Comparison of ENCODE assay signal across 9 mouse cellular contexts in the genomic region with DNA sequence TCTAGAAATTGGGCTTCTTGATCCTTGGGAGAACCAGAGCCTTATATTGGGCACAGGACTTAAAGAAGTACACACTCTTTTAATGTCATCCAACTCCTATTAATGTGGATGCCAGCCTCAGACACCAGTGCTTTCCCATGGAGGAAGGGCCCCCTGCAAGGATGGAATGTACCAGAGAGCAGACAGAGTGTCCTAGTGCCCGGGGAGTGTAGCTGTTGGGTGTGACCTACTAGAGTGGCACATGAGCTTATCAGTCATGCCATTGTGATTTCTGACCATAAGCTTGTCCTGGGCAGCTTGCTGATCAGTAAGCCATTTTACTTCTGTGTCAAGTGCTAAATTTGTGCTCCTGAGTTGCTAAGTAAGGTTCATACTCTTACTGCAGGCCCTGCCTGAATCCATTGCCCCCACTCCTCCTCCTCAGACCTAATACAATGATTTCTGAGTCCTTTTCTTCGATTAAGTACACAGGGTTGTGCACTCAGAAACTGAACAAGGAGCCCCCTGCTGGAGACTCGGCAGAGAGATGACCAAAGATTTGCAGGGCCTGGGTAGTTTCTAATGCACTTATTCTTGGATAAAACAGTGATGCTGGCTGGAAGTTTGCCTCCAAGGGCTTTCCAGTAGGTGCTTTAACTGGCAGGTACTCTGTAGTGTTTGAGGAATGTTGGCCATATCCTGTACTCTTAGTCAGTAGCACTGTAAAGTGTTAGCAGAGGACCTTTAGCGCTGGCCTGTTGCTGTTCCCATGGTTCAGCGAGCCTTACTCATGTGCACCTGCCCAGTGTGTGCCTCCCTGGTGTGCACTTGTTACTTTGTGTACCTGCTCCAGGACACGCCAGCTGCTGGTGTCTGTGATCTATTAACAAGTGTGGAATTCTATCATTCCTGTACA. TPM values are rescaled to one million over a fixed set of nuclear protein-coding genes. Genes with fewer than 3 reads are reported as not detected.
DNase-seq lines count a peak whose midpoint lies in the region; TF ChIP-seq lines count a peak whose summit lies in the region.
"Had no signal": no experiment of that assay in that cellular context is flagged by ENCODE, and none has a peak within 500 bp of the region (broad histone marks: within the 10 kb centered on the region; RNA-seq: fewer than 3 reads in every experiment).

No protein-coding gene starts in this region.

- TF ChIP-seq CTCF in left cerebral cortex, adult 2 months (IDR thresholded peaks at IDR 0.05): peak; percentile 58

- no peak overlapping the region for H3K4me3 ChIP-seq in left cerebral cortex, adult 2 months
- H3K4me3 ChIP-seq: lung, embryonic 15.5 days had no signal

- H3K27ac ChIP-seq in left cerebral cortex, adult 2 months: no peak overlapping the region
- H3K27ac ChIP-seq: lung, embryonic 15.5 days had no signal

- DNase-seq in cerebellum, adult 9-10 months: peak; percentile 34
- no peak for DNase-seq in cerebellum, adult 11 months
- DNase-seq in left cerebral cortex, adult 2 months (ENCODE audit: extremely low spot score in 1 of 2, low spot score in 2 of 2): no peak
- no peak for DNase-seq in left cerebral cortex, adult 11 months (ENCODE audit: low spot score)
- peak; percentile 53 for DNase-seq in ZHBTc4 (ENCODE audit: low read depth, low spot score)
- DNase-seq in kidney, postnatal 10 days: peak; percentile 58
- DNase-seq in Muller cell, postnatal 12 days (ENCODE audit: inconsistent ontology term): no peak
- no peak for DNase-seq in gastrocnemius, postnatal 25 days

- intact Hi-C loops in left cerebral cortex, adult 2 months (cut with DNase I): no loop called here

RNA-seq across cellular contexts. Expression of gene Tspan9, which starts 25.6 kb away (rescaled TPM):
- 10 to 100 TPM; 53.0 to 57.6 TPM for total RNA-seq in left cerebral cortex, adult 2 months (2021)
- total RNA-seq in gastrocnemius, postnatal 25 days (2021): 10 to 100 TPM; 48.6 to 56.6 TPM

Comparison
In these comparisons a context has a peak if more than half of its experiments do, and no peak if none do; other contexts are left out.
1. DNase-seq: peak in cerebellum, adult 9-10 months (single experiment), ZHBTc4 (single experiment) and kidney, postnatal 10 days (single experiment); none in cerebellum, adult 11 months (single experiment), left cerebral cortex, adult 2 months (0 of 2), left cerebral cortex, adult 11 months (single experiment), Muller cell, postnatal 12 days (single experiment) and gastrocnemius, postnatal 25 days (single experiment).